Mouse (Mus musculus) hematopoietic multipotent progenitor cell, adult 10-12 weeks (in vitro differentiated cells): ENCODE measurements around the gene Gm7138. TPM values are rescaled to one million over a fixed set of nuclear protein-coding genes. Genes with fewer than 3 reads are reported as not detected.

Source experiments
- polyA plus RNA-seq: library from polyadenylated mRNA; stranded (reverse); fragments of >175 nt; gene quantifications from 2 replicates; pipeline ENCODE4 v1.2.3, GENCODE M21; 2012; ENCODE audit warnings: low replicate concordance

Gm7138 gene
- polyA plus RNA-seq, result not detected in 2 replicates

GRCm38 (mm10) chr10:77776844-77777243, at the start of gene Gm7138:
Gene Gm7138 (minus strand): TSS chr10:77776944.

GRCm38 (mm10) chr10:77814382-77814781, 37.6 kb upstream of the Gm7138 start, which contains the start of gene Gm2696:
Gene Gm2696 (plus strand): TSS chr10:77814682.

GRCm38 (mm10) chr10:77811743-77812142, 35.0 kb upstream of the Gm7138 start, which contains the start of gene Gm9507:
Gene Gm9507 (minus strand): TSS chr10:77811843.

GRCm38 (mm10) chr10:77798921-77799508, 22.3 kb upstream of the Gm7138 start, which contains the start of gene Gm19668:
Gene Gm19668 (minus strand): TSS chr10:77799133.

GRCm38 (mm10) chr10:77794976-77795375, 18.2 kb upstream of the Gm7138 start, which contains the start of gene Gm9639:
Gene Gm9639 (minus strand): TSS chr10:77795076.

GRCm38 (mm10) chr10:77787876-77788275, 11.1 kb upstream of the Gm7138 start, which contains the start of gene Gm7137:
Gene Gm7137 (minus strand): TSS chr10:77788200.

GRCm38 (mm10) chr10:77782442-77782841, 5.7 kb upstream of the Gm7138 start, which contains the start of gene Gm3250:
Gene Gm3250 (minus strand): TSS chr10:77782542.

GRCm38 (mm10) chr10:77771225-77771624, 5.5 kb downstream of the Gm7138 start, which contains the start of gene Gm3238:
Gene Gm3238 (minus strand): TSS chr10:77771325.

GRCm38 (mm10) chr10:77759582-77759981, 17.2 kb downstream of the Gm7138 start, which contains the start of gene Gm3233:
Gene Gm3233 (minus strand): TSS chr10:77759682.

GRCm38 (mm10) chr10:77751254-77751653, 25.5 kb downstream of the Gm7138 start, which contains the start of gene Gm9736:
Gene Gm9736 (minus strand): TSS chr10:77751354.

GRCm38 (mm10) chr10:77741924-77742688, 34.6 kb downstream of the Gm7138 start, which contains the start of gene Gm18596:
Gene Gm18596 (minus strand): TSS chr10:77742638.

Other genes starting within 250 kb of the Gm7138 start
- gene Itgb2, start 246.7 kb downstream of the Gm7138 start, polyA plus RNA-seq, result 51.4 and 121 TPM in 2 replicates
- 59.7 and 100 TPM in 2 replicates for gene Pttg1ip, start 195.2 kb downstream of the Gm7138 start, polyA plus RNA-seq
- 41.8 and 68.8 TPM in 2 replicates for gene Sumo3, start 170.8 kb downstream of the Gm7138 start, polyA plus RNA-seq
- gene Gm49325, start 170.7 kb downstream of the Gm7138 start, polyA plus RNA-seq, result not detected in 2 replicates
- gene Ube2g2, start 154.7 kb downstream of the Gm7138 start, polyA plus RNA-seq, result 22.2 and 40.4 TPM in 2 replicates
- gene Tspear, start 90.4 kb downstream of the Gm7138 start, polyA plus RNA-seq, result 0.80 and 1.4 TPM in 2 replicates
- not detected in 2 replicates for gene Gm19402, start 86.2 kb downstream of the Gm7138 start, polyA plus RNA-seq
- not detected in 2 replicates for gene Gm9508, start 79.7 kb downstream of the Gm7138 start, polyA plus RNA-seq
- not detected in 2 replicates for gene Gm10272, start 70.3 kb downstream of the Gm7138 start, polyA plus RNA-seq
- not detected in 2 replicates for gene Gm10024, start 65.5 kb downstream of the Gm7138 start, polyA plus RNA-seq
- gene Gm10142, start 61.1 kb downstream of the Gm7138 start, polyA plus RNA-seq, result not detected in 2 replicates
- not detected in 2 replicates for gene Krtap12-1, start 56.3 kb downstream of the Gm7138 start, polyA plus RNA-seq
- gene Gm10100, start 50.5 kb downstream of the Gm7138 start, polyA plus RNA-seq, result not detected in 2 replicates
- not detected in 2 replicates for gene Gm18596, start 34.3 kb downstream of the Gm7138 start, polyA plus RNA-seq
- gene Gm9736, start 25.6 kb downstream of the Gm7138 start, polyA plus RNA-seq, result not detected in 2 replicates
- gene Gm3233, start 17.3 kb downstream of the Gm7138 start, polyA plus RNA-seq, result not detected in 2 replicates
- not detected in 2 replicates for gene Gm3238, start 5.6 kb downstream of the Gm7138 start, polyA plus RNA-seq
- gene Gm3250, start 5.6 kb upstream of the Gm7138 start, polyA plus RNA-seq, result not detected in 2 replicates
- gene Gm7137, start 11.3 kb upstream of the Gm7138 start, polyA plus RNA-seq, result not detected in 2 replicates
- gene Gm9639, start 18.1 kb upstream of the Gm7138 start, polyA plus RNA-seq, result not detected in 2 replicates
- not detected in 2 replicates for gene Gm19668, start 22.2 kb upstream of the Gm7138 start, polyA plus RNA-seq
- not detected in 2 replicates for gene Gm9507, start 34.9 kb upstream of the Gm7138 start, polyA plus RNA-seq
- gene Gm2696, start 37.7 kb upstream of the Gm7138 start, polyA plus RNA-seq, result not detected in 2 replicates
- gene Krtap10-4, start 50.2 kb upstream of the Gm7138 start, polyA plus RNA-seq, result not detected in 2 replicates
- not detected in 2 replicates for gene Krtap10-10, start 59.0 kb upstream of the Gm7138 start, polyA plus RNA-seq
- not detected in 2 replicates for gene Gm36176, start 69.9 kb upstream of the Gm7138 start, polyA plus RNA-seq
- not detected in 2 replicates for gene Gm10318, start 75.9 kb upstream of the Gm7138 start, polyA plus RNA-seq
- gene Gm3285, start 85.0 kb upstream of the Gm7138 start, polyA plus RNA-seq, result not detected in 2 replicates
- gene Lrrc3, start 125.6 kb upstream of the Gm7138 start, polyA plus RNA-seq, result 0.25 and 0.51 TPM in 2 replicates
- gene Trpm2, start 193.6 kb upstream of the Gm7138 start, polyA plus RNA-seq, result 16.4 and 23.4 TPM in 2 replicates
- 25.5 and 26.2 TPM in 2 replicates for gene 1810043G02Rik, start 201.6 kb upstream of the Gm7138 start, polyA plus RNA-seq
- 39.0 and 77.3 TPM in 2 replicates for gene Pfkl, start 233.1 kb upstream of the Gm7138 start, polyA plus RNA-seq